Mouse (Mus musculus): ENCODE data around the gene Sept7. TPM values are rescaled to one million over a fixed set of nuclear protein-coding genes. Genes with fewer than 3 reads are reported as not detected.
A peak's percentile ranks its signal among the peaks of the same experiment; 100 is the strongest.
"Not testable (repeated sequence)": the region's sequence is repeated elsewhere in the genome, so short reads cannot be mapped to it uniquely, and the experiment has no call there.

The Sept7 gene
- polyA plus RNA-seq, 1 experiment from 2014 or later: 268 TPM

DNA sequence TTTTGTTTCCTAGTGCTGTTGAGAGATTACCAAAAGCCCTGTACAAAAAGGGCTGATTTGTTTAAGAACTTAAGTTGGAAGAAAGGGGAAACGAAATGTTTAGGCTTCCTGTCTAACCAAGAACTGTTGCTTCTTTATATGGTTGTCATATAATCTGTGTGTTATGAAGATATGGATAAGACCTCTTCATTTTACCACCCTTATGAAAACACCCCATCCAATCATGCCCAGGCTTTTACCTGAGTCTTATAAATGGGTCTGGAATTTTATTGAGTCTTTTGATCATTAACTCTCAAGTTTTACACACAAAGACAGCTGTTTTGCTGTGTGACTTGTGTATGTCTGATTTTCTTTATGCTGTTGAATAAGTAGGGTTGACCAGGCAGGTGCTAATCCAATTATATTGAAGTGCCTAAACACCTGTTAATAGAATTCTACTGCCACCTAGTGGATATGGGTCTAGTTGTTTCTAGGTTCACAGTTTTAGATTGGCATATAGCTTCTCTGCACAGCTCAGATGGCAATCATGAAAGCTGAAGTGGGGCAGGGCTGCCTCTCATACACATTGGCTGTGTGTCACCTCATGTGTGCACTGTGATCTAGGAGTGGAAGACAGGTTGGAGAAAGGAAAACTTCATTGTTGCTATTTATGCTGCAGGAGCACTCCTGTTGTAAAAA, 57.4 kb downstream of the Sept7 start:
- no peak for ATAC-seq (ENCODE audit: insufficient number of reproducible peaks, insufficient read depth, low FRiP score, low read depth)
- 54% methylated on average over 1 of the region's 1 CpGs for WGBS

DNA sequence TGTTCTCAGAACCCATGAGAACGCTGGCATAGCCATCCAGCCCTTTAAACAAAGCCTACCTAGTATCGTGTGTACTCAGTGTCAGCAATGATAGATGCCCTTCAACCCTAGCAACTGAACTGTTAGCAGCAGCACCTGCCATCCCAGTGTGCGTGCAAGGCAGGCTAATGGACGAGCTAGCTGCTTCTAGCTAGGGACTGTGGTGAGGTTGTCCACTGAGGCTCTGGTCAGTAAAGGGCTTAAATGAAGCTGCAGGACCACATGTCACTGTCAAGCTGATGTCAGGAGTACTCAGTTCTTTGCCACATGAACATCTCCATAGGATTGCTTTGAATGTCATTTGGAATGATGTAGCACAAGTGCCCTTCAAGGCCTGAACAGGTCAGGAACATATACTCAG, 62.1 kb downstream of the Sept7 start:
- Histone ChIP-seq H3K4me2 (ENCODE audit: low read length) (no peak overlapping the region), H3K4me3 (ENCODE audit: control insufficient read depth in 1 of 2, insufficient read depth in 1 of 2, low read depth in 1 of 2, low read length in 2 of 2) (no peak overlapping the region), H3K9ac (ENCODE audit: low read length) (no peak overlapping the region), H3K4me1 (ENCODE audit: control insufficient read depth in 2 of 2, insufficient read depth in 2 of 2, low read length in 2 of 2) (peaks cover 0 to 11% of the 10 kb centered on the region in 2 experiments; a peak in 1 of 4 replicates), H3K9me3 (ENCODE audit: control insufficient read depth, low read length) (no peaks in the 10 kb centered on the region), H3K36me3 (ENCODE audit: control insufficient read depth, insufficient read depth, low read length) (peaks cover 23% of the 10 kb centered on the region), H3K27me3 (ENCODE audit: control insufficient read depth, insufficient read depth, low read length) (no peaks in the 10 kb centered on the region), H3K27ac (replicated peaks in 1 of 2; ENCODE audit: control insufficient read depth in 1 of 2, insufficient read depth in 1 of 2, low read depth in 2 of 2, low read length in 2 of 2) (0 out of 4 replicates have a peak overlapping the region, but pooled peaks of 1 of the 2 experiments have one; percentile 37)
- 87% methylated on average over 4 of the region's 4 CpGs for WGBS
- no peak for ATAC-seq (ENCODE audit: insufficient number of reproducible peaks, insufficient read depth, low FRiP score, low read depth)

More for the DNA sequence above, 57.4 kb downstream of the Sept7 start:
- Histone ChIP-seq H3K9me3 (ENCODE audit: control insufficient read depth, low read length) (no peaks in the 10 kb centered on the region), H3K4me1 (ENCODE audit: control insufficient read depth in 2 of 2, insufficient read depth in 2 of 2, low read length in 2 of 2) (peaks cover 0 to 11% of the 10 kb centered on the region in 2 experiments; a peak in 1 of 4 replicates), H3K27ac (replicated peaks in 1 of 2; ENCODE audit: control insufficient read depth in 1 of 2, insufficient read depth in 1 of 2, low read depth in 2 of 2, low read length in 2 of 2) (no peak overlapping the region), H3K9ac (ENCODE audit: low read length) (no peak overlapping the region), H3K27me3 (ENCODE audit: control insufficient read depth, insufficient read depth, low read length) (no peaks in the 10 kb centered on the region), H3K36me3 (ENCODE audit: control insufficient read depth, insufficient read depth, low read length) (peaks cover 58% of the 10 kb centered on the region), H3K4me3 (ENCODE audit: control insufficient read depth in 1 of 2, insufficient read depth in 1 of 2, low read depth in 1 of 2, low read length in 2 of 2) (no peak overlapping the region), H3K4me2 (ENCODE audit: low read length) (no peak overlapping the region)

DNA sequence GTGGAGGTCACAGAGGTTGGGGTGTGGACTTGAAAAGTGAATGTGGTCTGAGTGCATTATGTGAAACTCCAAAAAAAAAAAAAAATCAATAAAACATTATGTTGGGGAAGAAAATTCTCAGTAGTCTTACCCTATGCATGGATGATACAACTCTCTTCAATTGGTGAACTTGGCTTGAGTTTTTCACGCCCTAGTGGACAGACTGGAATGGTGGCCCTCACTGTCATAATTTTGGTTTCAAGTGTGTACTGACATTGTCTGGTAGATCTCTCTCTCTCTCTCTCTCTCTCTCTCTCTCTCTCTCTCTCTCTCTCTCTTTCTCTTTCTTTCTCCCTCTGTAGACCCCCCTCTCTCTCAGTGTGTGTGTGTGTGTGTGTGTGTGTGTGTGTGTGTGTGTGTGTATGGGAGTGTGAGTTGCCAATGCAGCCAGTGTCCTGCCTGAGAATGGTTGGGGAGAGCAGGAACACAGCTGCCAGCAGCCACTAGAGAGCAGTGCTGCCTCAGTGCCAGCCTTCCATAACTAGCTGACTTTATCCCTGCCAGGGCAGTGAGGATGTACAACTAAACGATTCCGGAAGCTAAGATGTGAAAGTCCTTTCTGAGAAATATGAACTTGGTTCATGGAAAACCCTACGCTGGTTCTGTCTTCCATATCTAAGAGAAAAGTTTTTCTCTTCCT, 65.7 kb downstream of the Sept7 start:
- Histone ChIP-seq H3K9me3 (ENCODE audit: control insufficient read depth, low read length) (no peaks in the 10 kb centered on the region), H3K9ac (ENCODE audit: low read length) (no peak overlapping the region), H3K4me1 (ENCODE audit: control insufficient read depth in 2 of 2, insufficient read depth in 2 of 2, low read length in 2 of 2) (peaks cover 5 to 23% of the 10 kb centered on the region in 2 experiments), H3K36me3 (ENCODE audit: control insufficient read depth, insufficient read depth, low read length) (no peaks in the 10 kb centered on the region), H3K27me3 (ENCODE audit: control insufficient read depth, insufficient read depth, low read length) (no peaks in the 10 kb centered on the region), H3K27ac (replicated peaks in 1 of 2; ENCODE audit: control insufficient read depth in 1 of 2, insufficient read depth in 1 of 2, low read depth in 2 of 2, low read length in 2 of 2) (no peak overlapping the region), H3K4me3 (ENCODE audit: control insufficient read depth in 1 of 2, insufficient read depth in 1 of 2, low read depth in 1 of 2, low read length in 2 of 2) (no peak overlapping the region), H3K4me2 (ENCODE audit: low read length) (no peak overlapping the region)
- ATAC-seq (ENCODE audit: insufficient number of reproducible peaks, insufficient read depth, low FRiP score, low read depth): no peak
- WGBS: 44% methylated on average over 4 of the region's 4 CpGs

DNA sequence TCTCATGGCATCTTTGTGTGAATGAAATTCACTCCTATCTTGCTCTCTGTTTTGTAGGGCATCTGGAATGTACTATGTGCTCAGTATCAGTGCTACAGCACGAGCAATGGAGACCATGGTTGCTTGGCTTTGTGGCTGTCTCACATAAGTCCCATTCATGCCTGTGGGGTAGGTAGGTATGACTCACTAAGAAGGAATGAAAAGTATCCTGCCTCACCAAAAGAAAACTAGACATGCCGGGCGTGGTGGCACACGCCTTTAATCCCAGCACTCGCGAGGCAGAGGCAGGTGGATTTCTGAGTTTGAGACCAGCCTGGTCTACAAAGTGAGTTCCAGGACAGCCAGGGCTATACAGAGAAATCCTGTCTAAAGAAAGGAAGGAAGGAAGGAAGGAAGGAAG, 67.4 kb downstream of the Sept7 start:
- H3K27ac ChIP-seq (replicated peaks in 1 of 2; ENCODE audit: control insufficient read depth in 1 of 2, insufficient read depth in 1 of 2, low read depth in 2 of 2, low read length in 2 of 2); H3K4me2 ChIP-seq (ENCODE audit: low read length); ATAC-seq (ENCODE audit: insufficient number of reproducible peaks, insufficient read depth, low FRiP score, low read depth); H3K36me3 ChIP-seq (ENCODE audit: control insufficient read depth, insufficient read depth, low read length); H3K9ac ChIP-seq (ENCODE audit: low read length); H3K9me3 ChIP-seq (ENCODE audit: control insufficient read depth, low read length); H3K4me3 ChIP-seq (ENCODE audit: control insufficient read depth in 1 of 2, insufficient read depth in 1 of 2, low read depth in 1 of 2, low read length in 2 of 2); H3K27me3 ChIP-seq (ENCODE audit: control insufficient read depth, insufficient read depth, low read length): not testable (repeated sequence)
- H3K4me1 ChIP-seq (ENCODE audit: control insufficient read depth in 2 of 2, insufficient read depth in 2 of 2, low read length in 2 of 2): peaks cover 5 to 12% of the 10 kb centered on the region in 2 experiments
- 60% methylated on average over 6 of the region's 6 CpGs for WGBS

DNA sequence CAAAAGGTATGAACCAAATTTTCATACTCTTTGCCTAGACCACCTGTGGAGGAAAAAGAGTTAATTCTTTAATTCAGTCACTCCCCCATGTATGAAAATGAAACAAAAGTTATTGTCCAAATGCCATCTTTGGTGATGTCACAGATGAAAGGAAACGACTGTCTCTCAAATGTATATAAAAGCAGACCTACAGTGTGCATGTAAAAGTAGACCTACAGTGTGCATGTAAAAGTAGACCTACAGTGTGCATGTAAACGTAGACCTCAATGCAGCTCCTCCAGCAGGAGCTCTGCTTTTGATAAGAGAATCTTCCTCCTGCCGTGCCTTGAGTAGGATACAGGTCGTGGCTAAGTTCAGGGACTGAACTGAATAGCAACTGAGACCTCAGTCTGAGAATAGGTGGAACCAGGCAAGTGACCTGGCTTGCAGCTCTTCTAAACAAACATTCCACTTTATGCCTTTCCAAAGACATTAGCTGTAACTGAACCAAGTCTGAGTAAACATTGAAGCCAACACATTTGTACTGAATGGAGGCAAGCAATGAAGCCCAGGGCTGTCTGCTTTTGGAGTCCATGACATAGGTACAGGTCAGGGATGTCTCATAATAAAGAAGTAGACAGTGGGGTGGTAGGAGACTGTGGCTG, 75.6 kb downstream of the Sept7 start:
- Histone ChIP-seq H3K4me3 (ENCODE audit: control insufficient read depth in 1 of 2, insufficient read depth in 1 of 2, low read depth in 1 of 2, low read length in 2 of 2) (no peak overlapping the region), H3K36me3 (ENCODE audit: control insufficient read depth, insufficient read depth, low read length) (no peaks in the 10 kb centered on the region), H3K27ac (replicated peaks in 1 of 2; ENCODE audit: control insufficient read depth in 1 of 2, insufficient read depth in 1 of 2, low read depth in 2 of 2, low read length in 2 of 2) (no peak overlapping the region), H3K27me3 (ENCODE audit: control insufficient read depth, insufficient read depth, low read length) (no peaks in the 10 kb centered on the region), H3K9me3 (ENCODE audit: control insufficient read depth, low read length) (no peaks in the 10 kb centered on the region), H3K4me1 (ENCODE audit: control insufficient read depth in 2 of 2, insufficient read depth in 2 of 2, low read length in 2 of 2) (no peaks in the 10 kb centered on the region), H3K9ac (ENCODE audit: low read length) (no peak overlapping the region), H3K4me2 (ENCODE audit: low read length) (no peak overlapping the region)
- ATAC-seq (ENCODE audit: insufficient number of reproducible peaks, insufficient read depth, low FRiP score, low read depth): no peak
- 78% methylated on average over 4 of the region's 4 CpGs for WGBS

DNA sequence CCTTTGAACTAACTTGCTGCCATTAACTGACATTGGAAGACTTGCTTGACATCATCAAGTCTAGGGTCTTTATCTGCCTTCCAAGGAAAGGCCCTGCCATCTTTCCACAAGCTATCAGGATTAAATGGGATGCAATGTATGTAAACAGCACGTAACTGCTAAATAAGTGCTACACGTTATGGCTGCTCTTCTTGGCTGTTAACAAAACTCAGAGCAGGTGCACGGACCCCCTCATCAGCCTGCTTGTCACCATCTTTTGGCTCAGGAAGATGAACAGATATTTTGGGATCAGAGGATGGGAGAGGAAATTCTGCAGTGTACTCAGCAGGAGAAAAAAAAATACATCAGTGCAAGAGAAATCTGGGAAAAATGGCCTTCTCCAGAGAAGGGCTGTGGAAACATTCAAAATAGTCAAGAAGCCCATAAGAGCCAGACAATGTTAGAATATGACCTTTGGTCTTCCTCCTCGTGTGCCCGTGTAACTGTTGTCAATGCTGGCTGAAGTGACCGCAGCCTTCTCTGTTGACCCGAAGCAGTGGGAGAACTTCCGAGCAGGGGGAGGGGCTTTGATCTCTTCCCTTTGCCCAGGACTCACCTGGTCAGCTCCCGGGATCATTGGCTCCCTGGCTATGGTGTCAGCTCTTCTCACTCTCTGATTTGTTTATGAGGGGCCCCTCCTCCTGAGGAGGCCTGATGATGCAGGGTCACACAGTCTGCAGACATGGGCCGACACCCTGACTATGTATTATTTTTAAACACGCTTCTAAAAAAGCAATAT, 76.9 kb downstream of the Sept7 start:
- no peak overlapping the region for H3K4me3 ChIP-seq (ENCODE audit: control insufficient read depth in 1 of 2, insufficient read depth in 1 of 2, low read depth in 1 of 2, low read length in 2 of 2)
- H3K9me3 ChIP-seq (ENCODE audit: control insufficient read depth, low read length): no peaks in the 10 kb centered on the region
- H3K27ac ChIP-seq (replicated peaks in 1 of 2; ENCODE audit: control insufficient read depth in 1 of 2, insufficient read depth in 1 of 2, low read depth in 2 of 2, low read length in 2 of 2): no peak overlapping the region
- H3K27me3 ChIP-seq (ENCODE audit: control insufficient read depth, insufficient read depth, low read length): no peaks in the 10 kb centered on the region
- no peak for ATAC-seq (ENCODE audit: insufficient number of reproducible peaks, insufficient read depth, low FRiP score, low read depth)
- no peak overlapping the region for H3K4me2 ChIP-seq (ENCODE audit: low read length)
- no peaks in the 10 kb centered on the region for H3K36me3 ChIP-seq (ENCODE audit: control insufficient read depth, insufficient read depth, low read length)
- H3K4me1 ChIP-seq (ENCODE audit: control insufficient read depth in 2 of 2, insufficient read depth in 2 of 2, low read length in 2 of 2): no peaks in the 10 kb centered on the region
- 72% methylated on average over 11 of the region's 11 CpGs for WGBS
- H3K9ac ChIP-seq (ENCODE audit: low read length): no peak overlapping the region

DNA sequence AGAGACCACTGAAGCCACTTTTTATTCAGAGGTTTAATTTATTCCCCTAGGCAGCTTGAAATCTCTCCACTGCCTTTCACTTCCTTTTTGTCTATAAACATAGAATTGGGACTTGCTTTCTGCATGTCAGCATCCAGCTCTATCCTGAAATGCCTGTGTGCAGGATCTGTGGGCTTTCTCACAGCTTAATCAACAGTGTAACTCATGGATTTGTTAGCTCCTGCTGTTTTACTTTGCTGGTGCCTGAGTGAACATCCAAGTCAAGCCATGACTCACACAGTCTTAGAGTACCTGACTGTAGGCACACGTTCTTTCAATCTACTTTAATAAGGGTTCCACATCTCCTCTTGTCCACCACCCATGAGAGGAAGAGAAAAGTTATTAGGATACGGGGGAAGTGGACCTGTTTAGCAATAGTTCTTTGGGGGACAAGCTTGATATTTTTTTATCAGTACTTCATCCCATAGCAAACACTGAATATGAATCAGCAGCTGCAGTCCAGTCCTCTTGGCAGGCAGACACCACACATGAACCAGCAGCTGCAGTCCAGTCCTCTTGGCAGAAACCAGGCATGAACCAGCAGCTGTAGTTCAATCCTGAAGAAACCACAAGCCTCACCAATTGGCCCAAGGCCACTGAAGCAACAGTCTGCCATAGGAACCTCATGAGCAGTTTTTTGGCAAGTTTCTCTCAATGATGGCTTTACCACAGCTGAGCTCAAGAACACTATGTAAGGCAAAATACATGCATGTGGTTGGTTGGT, 85.4 kb downstream of the Sept7 start:
- Histone ChIP-seq H3K4me3 (ENCODE audit: control insufficient read depth in 1 of 2, insufficient read depth in 1 of 2, low read depth in 1 of 2, low read length in 2 of 2) (no peak overlapping the region), H3K9me3 (ENCODE audit: control insufficient read depth, low read length) (no peaks in the 10 kb centered on the region), H3K9ac (ENCODE audit: low read length) (no peak overlapping the region), H3K27me3 (ENCODE audit: control insufficient read depth, insufficient read depth, low read length) (no peaks in the 10 kb centered on the region), H3K36me3 (ENCODE audit: control insufficient read depth, insufficient read depth, low read length) (no peaks in the 10 kb centered on the region), H3K4me2 (ENCODE audit: low read length) (no peak overlapping the region), H3K27ac (replicated peaks in 1 of 2; ENCODE audit: control insufficient read depth in 1 of 2, insufficient read depth in 1 of 2, low read depth in 2 of 2, low read length in 2 of 2) (no peak overlapping the region), H3K4me1 (ENCODE audit: control insufficient read depth in 2 of 2, insufficient read depth in 2 of 2, low read length in 2 of 2) (peaks cover 0 to 2% of the 10 kb centered on the region in 2 experiments; a peak in 1 of 4 replicates)
- no peak for ATAC-seq (ENCODE audit: insufficient number of reproducible peaks, insufficient read depth, low FRiP score, low read depth)
- 78% methylated on average over 2 of the region's 2 CpGs for WGBS
